Mouse (Mus musculus) heart, postnatal 0 days (tissue): Measurements from ENCODE around the gene Ablim2. TPM values are rescaled to one million over a fixed set of nuclear protein-coding genes. Genes with fewer than 3 reads are reported as not detected.
A peak's percentile ranks its signal among the peaks of the same experiment; 100 is the strongest.

Experiments used
- ATAC-seq: fragments of 200-750 bp; cut with Nextera tagmentation; 2 replicates; pipeline ENCODE4 v1.8.0; 2017; ENCODE audit warnings: low read depth, moderate number of reproducible peaks, moderate library complexity; ENCODE audit not compliant: insufficient read depth
- DNase-seq: peaks from one replicate; pipeline ENCODE4 v3.0.0-alpha.2; 2016; ENCODE audit warnings: low spot score
- H3K27ac ChIP-seq: fragments of 300-500 bp; sonication (generic); 2 replicates; pipeline ENCODE4 v1.5.1; 2014; ENCODE audit warnings: low read depth, mild to moderate bottlenecking
- H3K27me3 ChIP-seq: fragments of 300-500 bp; sonication (generic); 2 replicates; pipeline ENCODE4 v1.6.1; 2014; ENCODE audit warnings: low read length, mixed read lengths; ENCODE audit not compliant: control insufficient read depth, insufficient read depth
- H3K36me3 ChIP-seq: fragments of 300-500 bp; sonication (generic); replicated peaks from 2 replicates; pipeline ENCODE4 v1.6.1; 2014; ENCODE audit warnings: low read length, mixed read lengths; ENCODE audit not compliant: control insufficient read depth, insufficient read depth
- H3K4me1 ChIP-seq: fragments of 300-500 bp; sonication (generic); 2 replicates; pipeline ENCODE4 v1.6.1; 2014; ENCODE audit warnings: antibody characterized with exemption; ENCODE audit not compliant: control insufficient read depth, insufficient read depth
- H3K4me2 ChIP-seq: fragments of 300-500 bp; sonication (generic); 2 replicates; pipeline ENCODE4 v1.6.1; 2014; ENCODE audit warnings: low read depth, mild to moderate bottlenecking, low read length, moderate library complexity
- H3K4me3 ChIP-seq: fragments of 300-500 bp; sonication (generic); 2 replicates; pipeline ENCODE4 v1.5.1; 2014; ENCODE audit warnings: low read depth, low read length
- H3K9ac ChIP-seq: fragments of 300-500 bp; sonication (generic); replicated peaks from 2 replicates; pipeline ENCODE4 v1.6.1; 2014; ENCODE audit warnings: low read depth, low read length, mixed read lengths
- H3K9me3 ChIP-seq: fragments of 300-500 bp; sonication (generic); replicated peaks from 2 replicates; pipeline ENCODE4 v1.6.1; 2016; ENCODE audit warnings: low read length; ENCODE audit not compliant: control insufficient read depth
- CTCF ChIP-seq: IDR thresholded peaks from 2 replicates; pipeline ENCODE4 v1.5.1; 2016; ENCODE audit warnings: antibody characterized with exemption, control low read depth, low read depth
- EP300 ChIP-seq: IDR thresholded peaks from 2 replicates; pipeline ENCODE4 v1.6.1; 2016; ENCODE audit warnings: antibody characterized with exemption, low read depth
- WGBS: fragments of 180-500 bp; shearing (Covaris S2); extraction: QIAGEN DNeasy Blood & Tissue Kit; methylation state at CpG from one replicate; pipeline ENCODE4 v1.1.7; 2014; 5-methylcytosine and 5-hydroxymethylcytosine counted together
- polyA plus RNA-seq: library from polyadenylated mRNA; unstranded; fragments of >200 nt; fragmentation: Nextera tagmentation; extraction: Ambion mirVana; gene quantifications from 2 replicates; pipeline ENCODE4 v1.2.1, GENCODE M21; 2015
- total RNA-seq: library from RNA; depleted of rRNA; stranded (reverse); fragments of >200 nt; gene quantifications from 2 replicates; pipeline ENCODE4 v1.2.3, GENCODE M21; 2014; ENCODE audit warnings: low replicate concordance

The Ablim2 gene
- total and polyA plus RNA-seq, 2 experiments from 2014 or later: 8.8 to 22.1 TPM

GRCm38 (mm10) chr5:35739536-35740278, 18.0 kb upstream of the Ablim2 start, which contains the start of gene Sh3tc1:
TSS of gene Sh3tc1 (minus strand) at chr5:35739987.
- Histone ChIP-seq H3K9ac (no peak within 1 kb of the TSS), H3K4me3 (no peak within 1 kb of the TSS), H3K4me2 (no peak within 1 kb of the TSS), H3K27ac (0 out of 2 replicates have a peak within 1 kb of the TSS, but pooled peaks have one; percentile 32), H3K4me1 (peaks cover 41% of the 10 kb centered on the region), H3K27me3 (no peaks in the 10 kb centered on the region), H3K36me3 (no peaks in the 10 kb centered on the region), H3K9me3 (no peaks in the 10 kb centered on the region)
- ATAC-seq: peak; percentile 54
- no peak for TF ChIP-seq EP300
- TF ChIP-seq CTCF: no peak
- WGBS: 26% methylated on average over 10 of the region's 10 CpGs
- peak; percentile 53 for DNase-seq

GRCm38 (mm10) chr5:35740716-35741115, 17.0 kb upstream of the Ablim2 start:
- H3K27ac ChIP-seq: no peak overlapping the region
- no peak overlapping the region for H3K4me2 ChIP-seq
- no peak overlapping the region for H3K9ac ChIP-seq
- H3K27me3 ChIP-seq: no peaks in the 10 kb centered on the region
- H3K36me3 ChIP-seq: no peaks in the 10 kb centered on the region
- peaks cover 41% of the 10 kb centered on the region for H3K4me1 ChIP-seq
- no peak overlapping the region for H3K4me3 ChIP-seq
- 28% methylated on average over 10 of the region's 10 CpGs for WGBS
- DNase-seq: no peak
- ATAC-seq: no peak
- no peaks in the 10 kb centered on the region for H3K9me3 ChIP-seq
- TF ChIP-seq CTCF (no peak), EP300 (no peak)

- no peaks in the 10 kb centered on the region for H3K36me3 ChIP-seq
- H3K4me3 ChIP-seq: no peak overlapping the region
- H3K9ac ChIP-seq: no peak overlapping the region
- H3K4me2 ChIP-seq: no peak overlapping the region
- DNase-seq: no peak
- no peak overlapping the region for H3K27ac ChIP-seq
- H3K4me1 ChIP-seq: peaks cover 41% of the 10 kb centered on the region
- TF ChIP-seq EP300: no peak
- no peak for TF ChIP-seq CTCF
- WGBS: 63% methylated on average over 13 of the region's 13 CpGs
- no peaks in the 10 kb centered on the region for H3K9me3 ChIP-seq
- no peak for ATAC-seq
- H3K27me3 ChIP-seq: no peaks in the 10 kb centered on the region
Measured at GRCm38 (mm10) chr5:35741225-35741820, 16.4 kb upstream of the Ablim2 start.

GRCm38 (mm10) chr5:35743238-35743951, 14.3 kb upstream of the Ablim2 start:
- Histone ChIP-seq H3K4me1 (peaks cover 26% of the 10 kb centered on the region; the same call in 1 of the 2 replicates), H3K9me3 (no peaks in the 10 kb centered on the region), H3K36me3 (no peaks in the 10 kb centered on the region), H3K27ac (no peak overlapping the region), H3K4me3 (no peak overlapping the region), H3K9ac (no peak overlapping the region; the same call in 1 of the 2 replicates), H3K27me3 (no peaks in the 10 kb centered on the region), H3K4me2 (no peak overlapping the region)
- 68% methylated on average over 8 of the region's 8 CpGs for WGBS
- no peak for ATAC-seq
- no peak for DNase-seq
- TF ChIP-seq EP300 (no peak), CTCF (no peak)

GRCm38 (mm10) chr5:35743990-35744722, 13.5 kb upstream of the Ablim2 start:
- 0 out of 2 replicates have a peak, but pooled peaks cover 18% of the 10 kb centered on the region for H3K4me1 ChIP-seq
- H3K4me3 ChIP-seq: no peak overlapping the region
- H3K36me3 ChIP-seq: no peaks in the 10 kb centered on the region
- no peak overlapping the region for H3K27ac ChIP-seq
- no peak for TF ChIP-seq CTCF
- no peak for TF ChIP-seq EP300
- no peak for DNase-seq
- ATAC-seq: no peak
- 82% methylated on average over 7 of the region's 7 CpGs for WGBS
- H3K27me3 ChIP-seq: no peaks in the 10 kb centered on the region
- no peaks in the 10 kb centered on the region for H3K9me3 ChIP-seq
- no peak overlapping the region for H3K4me2 ChIP-seq
- H3K9ac ChIP-seq: no peak overlapping the region
